Mouse (Mus musculus) MEL (cell line): ENCODE results near the gene Cd5l. TPM values are rescaled to one million over a fixed set of nuclear protein-coding genes. Genes with fewer than 3 reads are reported as not detected.

Experiments used
- polyA plus RNA-seq, 2 experiments: library from polyadenylated mRNA; stranded (reverse) in 1 of 2; unstranded in 1 of 2; fragments of >175 nt in 1 of 2; fragments of >200 nt in 1 of 2; gene quantifications; 2 replicates each; pipeline versions ENCODE4 v1.2.1 to v1.2.4; 2012; ENCODE audit warnings: low replicate concordance in 2 of 2, low read depth in 1 of 2; ENCODE audit not compliant: insufficient read length in 2 of 2, insufficient read depth in 1 of 2, missing spikeins in 1 of 2
- total RNA-seq: library from RNA; depleted of rRNA; stranded (reverse); fragments of 300-350 nt; gene quantifications from 2 replicates; pipeline ENCODE4 v1.2.3, GENCODE M21; 2012; rRNA removed

Cd5l gene
- total and polyA plus RNA-seq, 3 experiments = not detected

Other genes starting within 250 kb of the Cd5l start
- not detected in 2 replicates for gene Kirrel, start 183.1 kb upstream of the Cd5l start, total RNA-seq
- gene Kirrel, start 183.1 kb upstream of the Cd5l start, polyA plus RNA-seq = not detected
- gene Fcrls, start 94.1 kb upstream of the Cd5l start, total RNA-seq = not detected in 2 replicates
- gene Fcrls, start 94.1 kb upstream of the Cd5l start, polyA plus RNA-seq = not detected
- not detected in 2 replicates for gene Fcrl1, start 18.5 kb downstream of the Cd5l start, total RNA-seq
- gene Fcrl1, start 18.5 kb downstream of the Cd5l start, polyA plus RNA-seq = under 1 TPM in 1 of 2 experiments, not detected in 1; 0.07 TPM
- not detected in 2 replicates for gene Fcrl5, start 77.9 kb downstream of the Cd5l start, total RNA-seq
- gene Fcrl5, start 77.9 kb downstream of the Cd5l start, polyA plus RNA-seq = under 1 TPM in 1 of 2 experiments, not detected in 1; 0.03 TPM
- gene Etv3, start 167.5 kb downstream of the Cd5l start, total RNA-seq = 5.8 and 7.4 TPM in 2 replicates
- gene Etv3, start 167.5 kb downstream of the Cd5l start, polyA plus RNA-seq = 10 to 100 TPM in 1 of 2 experiments, not detected in 1; 10.4 TPM